Mouse (Mus musculus): ENCODE measurements around the gene Ulbp1. TPM values are rescaled to one million over a fixed set of nuclear protein-coding genes. Genes with fewer than 3 reads are reported as not detected.
"Not testable (repeated sequence)": the region's sequence is repeated elsewhere in the genome, so short reads cannot be mapped to it uniquely, and the experiment has no call there.

Ulbp1 gene
- 0.36 and 0.42 TPM in 2 replicates for polyA plus RNA-seq (2012; ENCODE audit: insufficient read depth, insufficient read length, missing spikeins)

- no peaks in the 10 kb centered on the region for H3K4me1 ChIP-seq (ENCODE audit: control insufficient read depth, insufficient read depth, insufficient read length, low read length)
- 0 out of 2 replicates have a peak within 1 kb of the TSS, but pooled peaks have one; percentile 34 for H3K27ac ChIP-seq (replicated peaks; ENCODE audit: low read depth, low read length)
- peak within 1 kb of the TSS; percentile 45 for H3K4me3 ChIP-seq (ENCODE audit: insufficient read depth, low read depth, low read length)
These were observed at the start of gene Ulbp1 for GRCm38 (mm10) chr10:7473197-7473889. Ulbp1 (minus strand) TSS chr10:7473638.

GRCm38 (mm10) chr10:7498180-7498579, 24.7 kb upstream of the Ulbp1 start:
- not testable (repeated sequence) for H3K4me1 ChIP-seq (ENCODE audit: control insufficient read depth, insufficient read depth, insufficient read length, low read length); H3K4me3 ChIP-seq (ENCODE audit: insufficient read depth, low read depth, low read length); H3K27ac ChIP-seq (replicated peaks; ENCODE audit: low read depth, low read length)

- H3K4me1 ChIP-seq (ENCODE audit: control insufficient read depth, insufficient read depth, insufficient read length, low read length); H3K27ac ChIP-seq (replicated peaks; ENCODE audit: low read depth, low read length): not testable (repeated sequence)
- peak overlapping the region; percentile 1; the same call in 1 of the 2 replicates for H3K4me3 ChIP-seq (ENCODE audit: insufficient read depth, low read depth, low read length)
These were observed 18.9 kb upstream of the Ulbp1 start for GRCm38 (mm10) chr10:7492384-7492783.

GRCm38 (mm10) chr10:7483650-7484049, 10.2 kb upstream of the Ulbp1 start:
- no peaks in the 10 kb centered on the region for H3K4me1 ChIP-seq (ENCODE audit: control insufficient read depth, insufficient read depth, insufficient read length, low read length)
- no peak overlapping the region for H3K4me3 ChIP-seq (ENCODE audit: insufficient read depth, low read depth, low read length)
- no peak overlapping the region for H3K27ac ChIP-seq (replicated peaks; ENCODE audit: low read depth, low read length)

- peak overlapping the region; percentile 41 for H3K4me3 ChIP-seq (ENCODE audit: insufficient read depth, low read depth, low read length)
These were observed 787 bp upstream of the Ulbp1 start for GRCm38 (mm10) chr10:7474225-7474624.

GRCm38 (mm10) chr10:7471664-7472063, 1.8 kb downstream of the Ulbp1 start:
- Histone ChIP-seq H3K4me1 (ENCODE audit: control insufficient read depth, insufficient read depth, insufficient read length, low read length) (no peaks in the 10 kb centered on the region), H3K4me3 (ENCODE audit: insufficient read depth, low read depth, low read length) (no peak overlapping the region), H3K27ac (replicated peaks; ENCODE audit: low read depth, low read length) (no peak overlapping the region)

More at GRCm38 (mm10) chr10:7474225-7474624, 787 bp upstream of the Ulbp1 start:
- not testable (repeated sequence) for H3K4me1 ChIP-seq (ENCODE audit: control insufficient read depth, insufficient read depth, insufficient read length, low read length)
- H3K27ac ChIP-seq (replicated peaks; ENCODE audit: low read depth, low read length) = 0 out of 2 replicates have a peak overlapping the region, but pooled peaks have one; percentile 34

GRCm38 (mm10) chr10:7470457-7470856, 3.0 kb downstream of the Ulbp1 start:
- no peaks in the 10 kb centered on the region for H3K4me1 ChIP-seq (ENCODE audit: control insufficient read depth, insufficient read depth, insufficient read length, low read length)
- H3K4me3 ChIP-seq (ENCODE audit: insufficient read depth, low read depth, low read length) = peak overlapping the region; percentile 35
- no peak overlapping the region for H3K27ac ChIP-seq (replicated peaks; ENCODE audit: low read depth, low read length)

GRCm38 (mm10) chr10:7469716-7470414, 3.6 kb downstream of the Ulbp1 start:
- not testable (repeated sequence) for H3K4me1 ChIP-seq (ENCODE audit: control insufficient read depth, insufficient read depth, insufficient read length, low read length); H3K27ac ChIP-seq (replicated peaks; ENCODE audit: low read depth, low read length); H3K4me3 ChIP-seq (ENCODE audit: insufficient read depth, low read depth, low read length)

- H3K4me3 ChIP-seq (ENCODE audit: insufficient read depth, low read depth, low read length) = no peak overlapping the region
- no peaks in the 10 kb centered on the region for H3K4me1 ChIP-seq (ENCODE audit: control insufficient read depth, insufficient read depth, insufficient read length, low read length)
- no peak overlapping the region for H3K27ac ChIP-seq (replicated peaks; ENCODE audit: low read depth, low read length)
These were observed 11.4 kb downstream of the Ulbp1 start for GRCm38 (mm10) chr10:7462006-7462405.

- Histone ChIP-seq H3K4me3 (ENCODE audit: insufficient read depth, low read depth, low read length) (no peak overlapping the region), H3K27ac (replicated peaks; ENCODE audit: low read depth, low read length) (no peak overlapping the region), H3K4me1 (ENCODE audit: control insufficient read depth, insufficient read depth, insufficient read length, low read length) (no peaks in the 10 kb centered on the region)
These were observed 34.5 kb downstream of the Ulbp1 start for GRCm38 (mm10) chr10:7438928-7439327.

GRCm38 (mm10) chr10:7393143-7394035, 80.0 kb downstream of the Ulbp1 start:
- Histone ChIP-seq H3K4me3 (ENCODE audit: insufficient read depth, low read depth, low read length) (no peak overlapping the region), H3K4me1 (ENCODE audit: control insufficient read depth, insufficient read depth, insufficient read length, low read length) (peaks cover 4% of the 10 kb centered on the region; the same call in 1 of the 2 replicates), H3K27ac (replicated peaks; ENCODE audit: low read depth, low read length) (no peak overlapping the region)

GRCm38 (mm10) chr10:7391935-7392930, 81.2 kb downstream of the Ulbp1 start:
- peaks cover 4% of the 10 kb centered on the region; the same call in 1 of the 2 replicates for H3K4me1 ChIP-seq (ENCODE audit: control insufficient read depth, insufficient read depth, insufficient read length, low read length)
- peak overlapping the region; percentile 64 for H3K4me3 ChIP-seq (ENCODE audit: insufficient read depth, low read depth, low read length)
- H3K27ac ChIP-seq (replicated peaks; ENCODE audit: low read depth, low read length) = no peak overlapping the region

- peak overlapping the region; percentile 64 for H3K4me3 ChIP-seq (ENCODE audit: insufficient read depth, low read depth, low read length)
- peaks cover 4% of the 10 kb centered on the region; the same call in 1 of the 2 replicates for H3K4me1 ChIP-seq (ENCODE audit: control insufficient read depth, insufficient read depth, insufficient read length, low read length)
These were observed 81.9 kb downstream of the Ulbp1 start for GRCm38 (mm10) chr10:7391561-7391934.

GRCm38 (mm10) chr10:7391108-7391507, 82.3 kb downstream of the Ulbp1 start:
- H3K4me3 ChIP-seq (ENCODE audit: insufficient read depth, low read depth, low read length) = peak overlapping the region; percentile 64
- H3K4me1 ChIP-seq (ENCODE audit: control insufficient read depth, insufficient read depth, insufficient read length, low read length) = peaks cover 4% of the 10 kb centered on the region; the same call in 1 of the 2 replicates
- H3K27ac ChIP-seq (replicated peaks; ENCODE audit: low read depth, low read length) = no peak overlapping the region

More at GRCm38 (mm10) chr10:7391561-7391934, 81.9 kb downstream of the Ulbp1 start:
- H3K27ac ChIP-seq (replicated peaks; ENCODE audit: low read depth, low read length) = no peak overlapping the region
